Mouse (Mus musculus) stomach, postnatal 0 days (tissue): ENCODE measurements around the gene Tagap.
"Not testable (repeated sequence)": the region's sequence is repeated elsewhere in the genome, so short reads cannot be mapped to it uniquely, and the experiment has no call there.

Source experiments
- CTCF ChIP-seq: IDR thresholded peaks from 2 replicates; pipeline ENCODE4 v1.5.1; 2016; ENCODE audit warnings: antibody characterized with exemption, low read depth, mild to moderate bottlenecking, moderate library complexity
- EP300 ChIP-seq: optimal IDR thresholded peaks from 2 replicates; pipeline ENCODE3; 2016; ENCODE audit warnings: antibody characterized with exemption

GRCm38 (mm10) chr17:7969782-7970181 lies 44.0 kb downstream of the Tagap start:
- TF ChIP-seq CTCF, EP300: not testable (repeated sequence)
